Mouse (Mus musculus) embryonic facial prominence, embryonic 11.5 days (tissue): ENCODE measurements around the gene Pdzrn4. TPM values are rescaled to one million over a fixed set of nuclear protein-coding genes. Genes with fewer than 3 reads are reported as not detected.
A peak's percentile ranks its signal among the peaks of the same experiment; 100 is the strongest.

Source experiments
- ATAC-seq: fragments of 200-750 bp; cut with Nextera tagmentation; replicated peaks from 2 replicates; pipeline ENCODE4 v1.8.0; 2017; ENCODE audit warnings: low read depth; ENCODE audit not compliant: insufficient number of reproducible peaks, low FRiP score, low TSS enrichment
- DNase-seq: peaks from one replicate; pipeline ENCODE4 v3.0.0-alpha.2; 2015; ENCODE audit warnings: low spot score
- H3K27ac ChIP-seq: fragments of 300-500 bp; sonication (generic); replicated peaks from 2 replicates; pipeline ENCODE4 v1.5.1; 2014; ENCODE audit warnings: mild to moderate bottlenecking, low read depth, low read length, control low read depth
- H3K27me3 ChIP-seq: fragments of 300-500 bp; sonication (generic); 2 replicates; pipeline ENCODE4 v1.6.1; 2014; ENCODE audit warnings: mild to moderate bottlenecking, low read length, moderate library complexity, mixed read lengths; ENCODE audit not compliant: control insufficient read depth, insufficient read depth
- H3K36me3 ChIP-seq: fragments of 300-500 bp; sonication (generic); replicated peaks from 2 replicates; pipeline ENCODE4 v1.6.1; 2014; ENCODE audit warnings: low read depth, mild to moderate bottlenecking, low read length, moderate library complexity, mixed read lengths; ENCODE audit not compliant: control insufficient read depth, insufficient read depth
- H3K4me1 ChIP-seq: fragments of 300-500 bp; sonication (generic); 2 replicates; pipeline ENCODE4 v1.6.1; 2014; ENCODE audit warnings: low read length, mixed read lengths; ENCODE audit not compliant: control insufficient read depth, insufficient read depth
- H3K4me2 ChIP-seq: fragments of 300-500 bp; sonication (generic); 2 replicates; pipeline ENCODE4 v1.6.1; 2014; ENCODE audit warnings: low read depth, mild to moderate bottlenecking, control low read depth, low read length, moderate library complexity
- H3K4me3 ChIP-seq: fragments of 300-500 bp; sonication (generic); 2 replicates; pipeline ENCODE4 v1.5.1; 2014; ENCODE audit warnings: low read depth, low read length, control low read depth
- H3K9ac ChIP-seq: fragments of 300-500 bp; sonication (generic); replicated peaks from 2 replicates; pipeline ENCODE4 v1.6.1; 2014; ENCODE audit warnings: mild to moderate bottlenecking, control low read depth, low read length
- H3K9me3 ChIP-seq: fragments of 300-500 bp; sonication (generic); replicated peaks from 2 replicates; pipeline ENCODE4 v1.6.1; 2016; ENCODE audit warnings: mild to moderate bottlenecking, low read length, inconsistent platforms, mixed read lengths; ENCODE audit not compliant: control insufficient read depth
- WGBS: fragments of 180-500 bp; shearing (Covaris S2); extraction: QIAGEN DNeasy Blood & Tissue Kit; methylation state at CpG from one replicate; pipeline ENCODE4 v1.1.7; 2014; 5-methylcytosine and 5-hydroxymethylcytosine counted together
- polyA plus RNA-seq: library from polyadenylated mRNA; unstranded; fragments of >200 nt; fragmentation: Nextera tagmentation; extraction: Ambion mirVana; gene quantifications from 2 replicates; pipeline ENCODE4 v1.2.1, GENCODE M21; 2014

The Pdzrn4 gene
- polyA plus RNA-seq, 1 experiment from 2014 or later = 2.8 TPM

DNA sequence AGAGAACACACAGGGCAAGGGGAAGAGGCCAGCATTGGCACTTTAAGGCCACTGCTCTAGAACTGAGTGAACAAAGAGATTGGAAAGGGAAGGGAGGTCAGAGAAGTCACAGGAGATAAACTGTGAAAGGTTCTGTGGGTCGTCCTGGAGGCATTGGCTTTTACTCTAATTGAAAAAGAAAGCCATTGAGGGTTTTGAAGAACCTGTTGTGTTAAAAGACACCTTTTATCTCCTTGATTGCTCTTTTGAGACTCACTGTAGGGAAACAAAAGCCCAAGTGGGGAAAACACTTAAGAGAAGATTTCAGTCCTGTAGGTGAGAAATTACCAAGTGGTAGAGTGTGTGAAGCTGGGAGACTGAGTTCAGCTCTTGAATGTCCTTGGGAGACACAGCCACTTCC is 146.6 kb downstream of the Pdzrn4 start:
- H3K27ac ChIP-seq = no peak overlapping the region
- no peaks in the 10 kb centered on the region for H3K9me3 ChIP-seq
- H3K9ac ChIP-seq = no peak overlapping the region
- ATAC-seq = no peak
- no peaks in the 10 kb centered on the region for H3K27me3 ChIP-seq
- WGBS = 10% methylated on average over 1 of the region's 1 CpGs
- no peak overlapping the region for H3K4me2 ChIP-seq
- no peak overlapping the region for H3K4me3 ChIP-seq
- no peak for DNase-seq
- no peaks in the 10 kb centered on the region for H3K36me3 ChIP-seq
- no peaks in the 10 kb centered on the region for H3K4me1 ChIP-seq

DNA sequence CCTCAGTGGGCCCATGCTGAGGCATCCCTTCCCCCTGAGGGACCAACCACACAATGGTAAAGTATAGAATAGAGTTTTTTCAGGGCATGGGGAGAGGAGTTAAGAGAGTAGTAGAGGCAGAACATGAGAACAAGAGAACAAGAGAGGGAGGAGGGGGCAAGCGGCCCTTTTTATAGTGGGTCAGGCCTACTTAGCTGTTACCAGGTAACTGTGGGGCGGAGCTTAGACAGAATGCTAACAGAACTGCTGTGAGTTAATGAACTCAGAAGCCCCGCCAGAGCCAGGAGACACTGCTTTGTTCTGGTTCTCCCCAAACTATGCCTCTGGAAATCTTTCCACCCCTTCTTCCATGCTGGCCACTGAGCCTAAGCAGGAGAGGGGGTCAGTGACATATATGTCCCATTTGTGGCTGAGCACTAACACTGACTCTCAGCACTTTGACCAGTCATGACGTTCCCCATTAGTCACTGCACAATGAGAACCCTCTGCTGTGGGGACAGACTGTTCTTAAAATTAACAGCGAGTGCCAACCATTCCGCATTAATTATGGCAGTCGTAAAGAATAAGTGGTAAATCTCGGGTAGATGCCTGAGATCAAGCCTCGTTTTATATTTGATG is 150.7 kb downstream of the Pdzrn4 start:
- Histone ChIP-seq H3K9ac (no peak overlapping the region), H3K4me1 (no peaks in the 10 kb centered on the region), H3K4me3 (no peak overlapping the region), H3K27me3 (no peaks in the 10 kb centered on the region), H3K36me3 (no peaks in the 10 kb centered on the region), H3K27ac (no peak overlapping the region), H3K4me2 (no peak overlapping the region), H3K9me3 (no peaks in the 10 kb centered on the region)
- DNase-seq (no peak), ATAC-seq (no peak)
- 76% methylated on average over 9 of the region's 9 CpGs for WGBS

DNA sequence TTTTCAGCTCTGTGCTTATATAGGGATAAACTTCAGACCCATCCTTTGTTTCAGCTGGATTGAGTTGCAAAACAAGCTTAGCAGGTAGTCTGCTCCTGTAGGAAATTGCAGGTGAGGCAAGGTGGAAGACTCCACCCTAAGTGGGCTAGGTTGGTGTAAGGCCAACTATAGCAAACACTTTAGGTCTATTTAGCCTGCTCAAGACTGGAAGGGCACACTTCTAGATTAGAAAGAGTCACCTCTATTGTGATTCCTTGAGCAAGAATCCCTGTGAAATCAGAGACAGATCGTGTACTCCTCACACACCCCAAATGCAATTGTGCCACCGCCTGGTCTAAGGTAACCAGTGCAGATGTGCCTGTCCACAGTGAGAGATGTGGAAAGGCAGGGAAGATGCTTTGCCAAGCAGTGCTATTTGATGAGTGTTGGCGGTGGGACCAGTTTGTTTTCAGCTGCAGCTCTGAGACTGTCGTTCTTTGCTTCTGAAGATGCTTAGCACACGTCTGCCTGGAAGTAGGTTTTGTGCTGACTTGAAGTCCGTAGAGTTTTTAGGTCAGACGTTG is 158.4 kb downstream of the Pdzrn4 start:
- no peak overlapping the region for H3K27ac ChIP-seq
- H3K4me3 ChIP-seq = no peak overlapping the region
- WGBS = 69% methylated on average over 7 of the region's 7 CpGs
- H3K4me1 ChIP-seq = no peaks in the 10 kb centered on the region
- no peaks in the 10 kb centered on the region for H3K36me3 ChIP-seq
- ATAC-seq = no peak
- DNase-seq = no peak
- H3K9ac ChIP-seq = no peak overlapping the region
- no peak overlapping the region for H3K4me2 ChIP-seq
- no peaks in the 10 kb centered on the region for H3K27me3 ChIP-seq
- H3K9me3 ChIP-seq = no peaks in the 10 kb centered on the region

DNA sequence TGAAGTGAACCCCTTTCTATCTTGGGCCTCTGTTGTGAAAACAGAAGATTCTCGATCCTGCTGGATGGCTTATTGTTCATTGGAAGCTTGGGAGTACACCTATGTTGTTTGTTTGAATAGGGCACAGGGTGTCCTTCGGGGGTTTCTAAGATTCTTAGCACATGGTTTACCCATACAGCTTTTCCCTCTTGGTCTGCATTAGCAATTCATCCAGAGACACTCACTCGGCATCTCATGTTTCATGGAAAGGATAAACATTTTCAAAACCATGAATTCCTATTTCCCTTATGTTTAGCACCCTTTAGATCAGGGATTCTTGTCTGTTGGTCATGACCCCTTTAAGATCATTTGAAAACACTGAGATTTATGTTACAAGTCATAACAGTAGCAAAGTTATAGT is 159.0 kb downstream of the Pdzrn4 start:
- Histone ChIP-seq H3K9ac (no peak overlapping the region), H3K4me3 (no peak overlapping the region), H3K4me1 (no peaks in the 10 kb centered on the region), H3K27ac (no peak overlapping the region), H3K9me3 (no peaks in the 10 kb centered on the region), H3K4me2 (no peak overlapping the region), H3K36me3 (no peaks in the 10 kb centered on the region), H3K27me3 (no peaks in the 10 kb centered on the region)
- ATAC-seq = no peak
- 69% methylated on average over 3 of the region's 3 CpGs for WGBS
- no peak for DNase-seq

DNA sequence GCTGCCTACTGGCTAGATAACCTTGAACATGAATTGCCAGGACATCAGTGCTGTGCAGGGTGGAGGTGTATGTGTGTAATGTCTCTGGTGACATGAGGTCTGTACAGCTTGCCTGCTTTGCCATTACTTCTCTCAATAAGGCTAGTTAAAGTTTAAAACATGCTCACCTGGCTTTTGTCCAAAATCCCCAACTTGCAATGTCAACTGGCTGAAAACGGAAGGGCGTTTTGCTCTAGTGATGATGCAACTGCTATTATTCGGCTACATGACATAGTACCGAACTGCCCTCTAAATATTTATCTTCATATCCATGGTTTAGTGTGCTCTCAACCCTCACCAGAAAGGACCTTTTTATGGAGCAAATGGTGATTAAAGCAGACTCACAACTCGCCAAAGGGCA is 161.9 kb downstream of the Pdzrn4 start:
- no peaks in the 10 kb centered on the region for H3K27me3 ChIP-seq
- no peaks in the 10 kb centered on the region for H3K36me3 ChIP-seq
- no peak for ATAC-seq
- 87% methylated on average over 5 of the region's 5 CpGs for WGBS
- H3K4me3 ChIP-seq = no peak overlapping the region
- no peak for DNase-seq
- no peak overlapping the region for H3K9ac ChIP-seq
- no peak overlapping the region for H3K27ac ChIP-seq
- no peak overlapping the region for H3K4me2 ChIP-seq
- H3K9me3 ChIP-seq = no peaks in the 10 kb centered on the region
- H3K4me1 ChIP-seq = no peaks in the 10 kb centered on the region

DNA sequence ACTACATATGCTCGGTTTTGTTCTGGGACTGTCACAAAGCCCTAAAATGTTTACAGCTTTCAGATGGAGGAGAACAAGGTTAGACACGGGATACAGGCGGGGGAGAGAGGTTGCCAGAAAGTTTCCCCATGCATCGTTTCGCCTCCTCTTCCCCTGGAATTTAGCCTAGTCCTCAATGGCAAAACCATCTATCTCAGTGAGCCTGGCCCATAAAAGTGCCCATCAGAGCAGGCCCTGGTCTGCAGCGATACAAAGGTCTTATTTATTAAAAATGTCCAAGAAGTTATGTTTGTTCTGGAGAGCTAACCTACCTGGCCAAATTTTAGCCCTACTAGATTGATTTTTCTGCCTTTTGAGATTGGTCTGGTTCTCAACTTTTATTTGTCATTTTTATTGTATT is 165.5 kb downstream of the Pdzrn4 start:
- WGBS = 90% methylated on average over 6 of the region's 6 CpGs

DNA sequence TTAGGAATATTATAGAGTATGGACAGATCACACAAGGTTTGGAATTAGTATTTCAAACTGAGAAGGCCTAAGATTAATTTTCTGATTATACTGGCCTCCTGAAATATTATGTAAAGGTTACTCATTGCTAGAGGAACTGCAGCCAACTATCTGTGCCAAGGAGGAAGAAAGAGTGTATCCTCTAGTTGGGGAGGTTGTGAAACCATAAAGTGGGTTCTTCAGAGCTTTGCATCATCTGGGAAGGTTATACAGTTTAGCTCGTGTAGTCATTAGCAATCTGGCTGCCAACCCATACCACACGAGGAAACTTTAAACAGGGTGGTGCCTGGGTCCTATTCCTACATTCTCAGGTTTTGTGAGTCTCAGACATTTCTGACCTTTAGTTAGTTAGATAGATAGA is 166.9 kb downstream of the Pdzrn4 start:
- Histone ChIP-seq H3K4me2 (no peak overlapping the region), H3K9me3 (no peaks in the 10 kb centered on the region), H3K4me1 (no peaks in the 10 kb centered on the region), H3K9ac (no peak overlapping the region), H3K27me3 (no peaks in the 10 kb centered on the region), H3K36me3 (no peaks in the 10 kb centered on the region), H3K27ac (no peak overlapping the region), H3K4me3 (no peak overlapping the region)
- no peak for ATAC-seq
- DNase-seq = no peak
- 80% methylated on average over 2 of the region's 2 CpGs for WGBS

More for the DNA sequence above, 165.5 kb downstream of the Pdzrn4 start:
- DNase-seq (no peak), ATAC-seq (no peak)
- Histone ChIP-seq H3K27me3 (no peaks in the 10 kb centered on the region), H3K4me1 (no peaks in the 10 kb centered on the region), H3K27ac (no peak overlapping the region), H3K36me3 (no peaks in the 10 kb centered on the region), H3K4me3 (no peak overlapping the region), H3K9me3 (no peaks in the 10 kb centered on the region), H3K9ac (no peak overlapping the region), H3K4me2 (no peak overlapping the region)

DNA sequence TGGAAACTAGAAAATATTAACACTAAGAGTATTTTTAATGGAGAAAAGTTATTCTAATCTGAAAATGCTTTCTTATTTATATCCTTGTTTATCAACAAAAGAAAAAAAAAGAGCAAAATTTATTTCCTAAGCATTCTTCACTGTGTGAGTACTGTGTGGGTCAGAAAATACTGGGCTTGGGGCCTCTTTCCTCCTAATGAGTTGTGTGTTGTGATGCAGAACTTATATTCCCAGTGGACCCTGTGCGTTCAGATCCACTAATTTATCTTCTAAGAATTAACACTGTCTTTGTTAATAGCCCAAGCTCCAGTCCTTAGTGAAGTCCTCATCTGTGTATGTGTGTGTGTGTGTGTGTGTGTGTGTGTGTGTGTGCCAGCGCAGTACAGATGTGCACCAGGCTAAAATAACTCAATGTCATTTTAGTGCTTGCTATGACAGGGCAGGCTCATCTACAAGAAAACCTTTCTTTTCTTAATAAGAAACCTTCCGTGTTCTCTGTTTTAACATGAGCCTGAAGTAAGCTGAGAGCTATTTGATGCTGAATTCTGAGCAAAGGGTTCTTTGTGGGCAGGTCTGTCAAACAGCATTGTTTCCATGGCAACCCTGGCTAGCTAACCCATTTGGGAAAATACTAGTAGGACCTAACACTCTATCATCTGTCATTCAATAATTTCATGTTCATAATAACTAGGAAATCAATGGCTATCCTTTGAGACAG is 174.0 kb downstream of the Pdzrn4 start:
- peak; percentile 26 for DNase-seq
- H3K9ac ChIP-seq = no peak overlapping the region
- no peaks in the 10 kb centered on the region for H3K9me3 ChIP-seq
- H3K4me2 ChIP-seq = no peak overlapping the region
- no peak overlapping the region for H3K27ac ChIP-seq
- 62% methylated on average over 3 of the region's 3 CpGs for WGBS
- ATAC-seq = no peak
- no peak overlapping the region for H3K4me3 ChIP-seq
- no peaks in the 10 kb centered on the region for H3K27me3 ChIP-seq
- H3K36me3 ChIP-seq = no peaks in the 10 kb centered on the region
- H3K4me1 ChIP-seq = no peaks in the 10 kb centered on the region
